Mouse (Mus musculus): Measurements from ENCODE around the gene Cul4a. TPM values are rescaled to one million over a fixed set of nuclear protein-coding genes. Genes with fewer than 3 reads are reported as not detected.
A peak's percentile ranks its signal among the peaks of the same experiment; 100 is the strongest.

Gene Cul4a
- polyA plus RNA-seq, 1 experiment from 2014 or later: 71.6 TPM

GRCm38 (mm10) chr8:13139641-13140182 lies 34.3 kb downstream of the Cul4a start:
- Histone ChIP-seq H3K9ac (no peak overlapping the region), H3K4me2 (no peak overlapping the region), H3K27ac (replicated peaks) (no peak overlapping the region), H3K9me3 (replicated peaks) (no peaks in the 10 kb centered on the region), H3K4me1 (replicated peaks) (no peaks in the 10 kb centered on the region), H3K36me3 (replicated peaks) (peaks cover 99% of the 10 kb centered on the region), H3K27me3 (no peaks in the 10 kb centered on the region), H3K4me3 (replicated peaks) (no peak overlapping the region)
- 84% methylated on average over 6 of the region's 6 CpGs for WGBS (ENCODE audit: insufficient replicate concordance)
- no peak for ATAC-seq (ENCODE audit: insufficient read depth)

- ATAC-seq (ENCODE audit: insufficient read depth): no peak
- H3K27me3 ChIP-seq: no peaks in the 10 kb centered on the region
- no peaks in the 10 kb centered on the region for H3K4me1 ChIP-seq (replicated peaks)
- no peak overlapping the region for H3K4me3 ChIP-seq (replicated peaks)
- 85% methylated on average over 5 of the region's 5 CpGs for WGBS (ENCODE audit: insufficient replicate concordance)
- no peak overlapping the region for H3K27ac ChIP-seq (replicated peaks)
- peaks cover 99% of the 10 kb centered on the region for H3K36me3 ChIP-seq (replicated peaks)
- H3K9ac ChIP-seq: no peak overlapping the region
- no peaks in the 10 kb centered on the region for H3K9me3 ChIP-seq (replicated peaks)
- H3K4me2 ChIP-seq: no peak overlapping the region
These were observed 36.3 kb downstream of the Cul4a start for GRCm38 (mm10) chr8:13141681-13142080.

GRCm38 (mm10) chr8:13148476-13148875 lies 43.1 kb downstream of the Cul4a start:
- WGBS (ENCODE audit: insufficient replicate concordance): 84% methylated on average over 2 of the region's 2 CpGs

GRCm38 (mm10) chr8:13149287-13149686 lies 43.9 kb downstream of the Cul4a start:
- 88% methylated on average over 2 of the region's 2 CpGs for WGBS (ENCODE audit: insufficient replicate concordance)
- no peak overlapping the region for H3K4me2 ChIP-seq
- peaks cover 64% of the 10 kb centered on the region for H3K36me3 ChIP-seq (replicated peaks)
- ATAC-seq (ENCODE audit: insufficient read depth): no peak
- H3K4me1 ChIP-seq (replicated peaks): no peaks in the 10 kb centered on the region
- H3K9me3 ChIP-seq (replicated peaks): no peaks in the 10 kb centered on the region
- no peak overlapping the region for H3K4me3 ChIP-seq (replicated peaks)
- no peak overlapping the region for H3K27ac ChIP-seq (replicated peaks)
- H3K9ac ChIP-seq: no peak overlapping the region
- H3K27me3 ChIP-seq: no peaks in the 10 kb centered on the region

More at GRCm38 (mm10) chr8:13148476-13148875, 43.1 kb downstream of the Cul4a start:
- peaks cover 71% of the 10 kb centered on the region for H3K36me3 ChIP-seq (replicated peaks)
- no peaks in the 10 kb centered on the region for H3K9me3 ChIP-seq (replicated peaks)
- H3K27ac ChIP-seq (replicated peaks): no peak overlapping the region
- no peak for ATAC-seq (ENCODE audit: insufficient read depth)
- H3K4me2 ChIP-seq: no peak overlapping the region
- no peaks in the 10 kb centered on the region for H3K27me3 ChIP-seq
- H3K4me1 ChIP-seq (replicated peaks): no peaks in the 10 kb centered on the region
- no peak overlapping the region for H3K4me3 ChIP-seq (replicated peaks)
- no peak overlapping the region for H3K9ac ChIP-seq

- Histone ChIP-seq H3K27ac (replicated peaks) (no peak overlapping the region), H3K4me2 (no peak overlapping the region), H3K4me3 (replicated peaks) (no peak overlapping the region), H3K27me3 (no peaks in the 10 kb centered on the region), H3K9me3 (replicated peaks) (no peaks in the 10 kb centered on the region), H3K36me3 (replicated peaks) (peaks cover 58% of the 10 kb centered on the region), H3K9ac (no peak overlapping the region), H3K4me1 (replicated peaks) (no peaks in the 10 kb centered on the region)
- no peak for ATAC-seq (ENCODE audit: insufficient read depth)
- 77% methylated on average over 5 of the region's 5 CpGs for WGBS (ENCODE audit: insufficient replicate concordance)
These were observed 44.4 kb downstream of the Cul4a start for GRCm38 (mm10) chr8:13149866-13150265.

- Histone ChIP-seq H3K4me1 (replicated peaks) (no peaks in the 10 kb centered on the region), H3K27ac (replicated peaks) (no peak overlapping the region), H3K27me3 (no peaks in the 10 kb centered on the region), H3K9me3 (replicated peaks) (no peaks in the 10 kb centered on the region), H3K4me2 (no peak overlapping the region), H3K9ac (no peak overlapping the region), H3K4me3 (replicated peaks) (no peak overlapping the region), H3K36me3 (replicated peaks) (peaks cover 47% of the 10 kb centered on the region)
- WGBS (ENCODE audit: insufficient replicate concordance): 85% methylated on average over 2 of the region's 2 CpGs
- ATAC-seq (ENCODE audit: insufficient read depth): no peak
These were observed 45.5 kb downstream of the Cul4a start for GRCm38 (mm10) chr8:13150929-13151328.

- H3K27ac ChIP-seq (replicated peaks): no peak overlapping the region
- H3K4me2 ChIP-seq: no peak overlapping the region
- peaks cover 6% of the 10 kb centered on the region for H3K4me1 ChIP-seq (replicated peaks)
- H3K36me3 ChIP-seq (replicated peaks): peaks cover 19% of the 10 kb centered on the region
- no peak overlapping the region for H3K4me3 ChIP-seq (replicated peaks)
- H3K9ac ChIP-seq: no peak overlapping the region
- H3K27me3 ChIP-seq: no peaks in the 10 kb centered on the region
- H3K9me3 ChIP-seq (replicated peaks): no peaks in the 10 kb centered on the region
- 76% methylated on average over 9 of the region's 9 CpGs for WGBS (ENCODE audit: insufficient replicate concordance)
- ATAC-seq (ENCODE audit: insufficient read depth): no peak
These were observed 48.7 kb downstream of the Cul4a start for GRCm38 (mm10) chr8:13154099-13154498.

- H3K9ac ChIP-seq: no peak overlapping the region
- H3K9me3 ChIP-seq (replicated peaks): no peaks in the 10 kb centered on the region
- H3K36me3 ChIP-seq (replicated peaks): 0 out of 2 replicates have a peak, but pooled peaks cover 8% of the 10 kb centered on the region
- no peaks in the 10 kb centered on the region for H3K27me3 ChIP-seq
- H3K4me2 ChIP-seq: no peak overlapping the region
- H3K4me3 ChIP-seq (replicated peaks): no peak overlapping the region
- no peak overlapping the region for H3K27ac ChIP-seq (replicated peaks)
- ATAC-seq (ENCODE audit: insufficient read depth): no peak
- 60% methylated on average over 9 of the region's 9 CpGs for WGBS (ENCODE audit: insufficient replicate concordance)
- peaks cover 12% of the 10 kb centered on the region for H3K4me1 ChIP-seq (replicated peaks)
These were observed 49.9 kb downstream of the Cul4a start for GRCm38 (mm10) chr8:13155358-13155757.

- H3K4me3 ChIP-seq (replicated peaks): no peak overlapping the region
- no peak overlapping the region for H3K9ac ChIP-seq
- no peak overlapping the region for H3K4me2 ChIP-seq
- H3K9me3 ChIP-seq (replicated peaks): no peaks in the 10 kb centered on the region
- H3K27me3 ChIP-seq: no peaks in the 10 kb centered on the region
- H3K27ac ChIP-seq (replicated peaks): no peak overlapping the region
- H3K36me3 ChIP-seq (replicated peaks): peaks cover 3% of the 10 kb centered on the region; the same call in 1 of the 2 replicates
- 64% methylated on average over 12 of the region's 12 CpGs for WGBS (ENCODE audit: insufficient replicate concordance)
- ATAC-seq (ENCODE audit: insufficient read depth): no peak
- peaks cover 24% of the 10 kb centered on the region for H3K4me1 ChIP-seq (replicated peaks)
These were observed 51.1 kb downstream of the Cul4a start for GRCm38 (mm10) chr8:13156327-13157097.

GRCm38 (mm10) chr8:13158718-13159376 lies 53.4 kb downstream of the Cul4a start, which contains the start of gene Lamp1:
Gene Lamp1 (plus strand): TSS chr8:13159161.
- peaks cover 3% of the 10 kb centered on the region for H3K36me3 ChIP-seq (replicated peaks)
- H3K9ac ChIP-seq: peak within 1 kb of the TSS; percentile 86
- H3K9me3 ChIP-seq (replicated peaks): no peaks in the 10 kb centered on the region
- peak within 1 kb of the TSS; percentile 77 for H3K4me2 ChIP-seq
- H3K27ac ChIP-seq (replicated peaks): peak within 1 kb of the TSS; percentile 89
- peak; percentile 79 for ATAC-seq (ENCODE audit: insufficient read depth)
- H3K27me3 ChIP-seq: no peaks in the 10 kb centered on the region
- peak within 1 kb of the TSS; percentile 71 for H3K4me3 ChIP-seq (replicated peaks)
- H3K4me1 ChIP-seq (replicated peaks): peaks cover 46% of the 10 kb centered on the region
- WGBS (ENCODE audit: insufficient replicate concordance): 1% methylated on average over 47 of the region's 50 CpGs

GRCm38 (mm10) chr8:13159377-13159881 lies 54.0 kb downstream of the Cul4a start:
- Histone ChIP-seq H3K27ac (replicated peaks) (peak overlapping the region; percentile 89), H3K4me3 (replicated peaks) (peak overlapping the region; percentile 71), H3K4me1 (replicated peaks) (peaks cover 52% of the 10 kb centered on the region), H3K27me3 (no peaks in the 10 kb centered on the region), H3K36me3 (replicated peaks) (peaks cover 3% of the 10 kb centered on the region), H3K4me2 (peak overlapping the region; percentile 77), H3K9me3 (replicated peaks) (no peaks in the 10 kb centered on the region), H3K9ac (peak overlapping the region; percentile 86)
- peak; percentile 69 for ATAC-seq (ENCODE audit: insufficient read depth)
- WGBS (ENCODE audit: insufficient replicate concordance): under 1% methylated on average over 48 of the region's 49 CpGs

Measured in liver, embryonic 15.5 days (tissue).